Mouse (Mus musculus) limb, embryonic 14.5 days (tissue): ENCODE results near the gene Tdrd3. TPM values are rescaled to one million over a fixed set of nuclear protein-coding genes. Genes with fewer than 3 reads are reported as not detected.
A peak's percentile ranks its signal among the peaks of the same experiment; 100 is the strongest.

ENCODE experiments used
- ATAC-seq: fragments of 200-750 bp; cut with Nextera tagmentation; 2 replicates; pipeline ENCODE4 v1.8.0; 2017; ENCODE audit warnings: low read depth, moderate number of reproducible peaks, moderate TSS enrichment; ENCODE audit not compliant: low FRiP score
- DNase-seq: peaks from one replicate; pipeline ENCODE4 v3.0.0-alpha.2; 2015; ENCODE audit warnings: low spot score
- H3K27ac ChIP-seq: fragments of 300-500 bp; sonication (generic); replicated peaks from 2 replicates; pipeline ENCODE4 v1.5.1; 2014; ENCODE audit warnings: low read depth, mild to moderate bottlenecking, low read length, moderate library complexity, mixed read lengths
- H3K27me3 ChIP-seq: fragments of 300-500 bp; sonication (generic); 2 replicates; pipeline ENCODE4 v1.6.1; 2014; ENCODE audit warnings: low read length, mixed read lengths; ENCODE audit not compliant: control insufficient read depth, insufficient read depth
- H3K36me3 ChIP-seq: fragments of 300-500 bp; sonication (generic); 2 replicates; pipeline ENCODE4 v1.6.1; 2014; ENCODE audit warnings: mild to moderate bottlenecking, low read length, moderate library complexity, mixed read lengths; ENCODE audit not compliant: control insufficient read depth, insufficient read depth
- H3K4me1 ChIP-seq: fragments of 300-500 bp; sonication (generic); 2 replicates; pipeline ENCODE4 v1.6.1; 2014; ENCODE audit warnings: antibody characterized with exemption, low read length, mixed read lengths; ENCODE audit not compliant: control insufficient read depth, insufficient read depth
- H3K4me2 ChIP-seq: fragments of 300-500 bp; sonication (generic); replicated peaks from 2 replicates; pipeline ENCODE4 v1.6.1; 2014; ENCODE audit warnings: low read depth, mild to moderate bottlenecking, low read length, moderate library complexity; ENCODE audit not compliant: severe bottlenecking
- H3K4me3 ChIP-seq: fragments of 300-500 bp; sonication (generic); replicated peaks from 2 replicates; pipeline ENCODE4 v1.5.1; 2014; ENCODE audit warnings: low read length
- H3K9ac ChIP-seq: fragments of 300-500 bp; sonication (generic); 2 replicates; pipeline ENCODE4 v1.6.1; 2014; ENCODE audit warnings: mild to moderate bottlenecking, low read depth, low read length, moderate library complexity; ENCODE audit not compliant: severe bottlenecking
- H3K9me3 ChIP-seq: fragments of 300-500 bp; sonication (generic); 2 replicates; pipeline ENCODE4 v1.6.1; 2016; ENCODE audit warnings: low read length; ENCODE audit not compliant: control insufficient read depth
- POLR2A ChIP-seq: fragments of 200-500 bp; IDR thresholded peaks from 2 replicates; pipeline ENCODE4 v1.8.0; 2012; ENCODE audit warnings: inconsistent platforms, mild to moderate bottlenecking, moderate library complexity, borderline replicate concordance; ENCODE audit not compliant: insufficient read depth, insufficient read length; ENCODE audit errors: extremely low read depth
- WGBS: fragments of 180-500 bp; shearing (Covaris S2); extraction: QIAGEN DNeasy Blood & Tissue Kit; methylation state at CpG from one replicate; pipeline ENCODE4 v1.1.7; 2014; 5-methylcytosine and 5-hydroxymethylcytosine counted together
- polyA plus RNA-seq, 2 experiments: library from polyadenylated mRNA; depleted of rRNA in 1 of 2; stranded (reverse) in 1 of 2; unstranded in 1 of 2; fragments of >200 nt; fragmentation: Nextera tagmentation in 1 of 2; extraction: Ambion mirVana in 1 of 2; gene quantifications; 2 replicates each; pipeline versions ENCODE4 v1.2.1 to v1.2.3; 2012 to 2014

Tdrd3 gene
- polyA plus RNA-seq, 2 experiments = 37.3 to 39.1 TPM

DNA sequence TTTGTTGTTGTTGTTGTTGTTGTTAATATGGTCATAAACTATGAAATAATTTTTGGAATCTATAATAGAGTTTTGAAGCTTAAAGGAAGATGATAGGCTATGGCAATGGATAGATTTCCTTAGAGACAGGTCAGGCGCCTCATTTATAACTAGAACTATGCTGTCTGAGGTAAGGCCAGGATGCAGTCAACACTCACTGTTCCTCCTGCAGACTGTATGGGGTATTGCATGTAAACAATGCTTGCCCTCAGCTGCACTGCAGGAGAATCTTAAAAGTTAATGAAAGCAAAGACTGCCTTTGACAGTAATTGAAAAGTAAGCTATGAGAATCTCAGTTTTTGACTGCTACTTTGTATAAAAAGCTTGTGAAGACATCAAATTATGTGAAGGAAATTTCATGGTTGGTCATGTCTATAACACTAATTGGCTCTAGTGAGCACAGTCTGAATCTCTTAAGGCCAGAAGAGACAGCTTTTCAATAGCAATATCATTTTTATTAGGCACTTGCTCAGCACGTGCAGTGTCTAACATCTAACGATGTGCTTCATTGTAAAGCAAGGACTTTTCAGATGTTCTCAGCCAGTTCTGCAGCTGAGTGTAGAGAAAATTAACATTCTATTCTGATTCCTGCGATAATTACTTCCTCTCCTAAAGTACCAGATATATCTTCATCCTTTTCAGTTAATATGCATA is 120.8 kb downstream of the Tdrd3 start:
- no peak overlapping the region for H3K4me2 ChIP-seq
- no peak for DNase-seq
- H3K36me3 ChIP-seq = peaks cover 6% of the 10 kb centered on the region
- no peak overlapping the region for H3K27ac ChIP-seq
- no peak for TF ChIP-seq POLR2A
- ATAC-seq = no peak
- H3K4me1 ChIP-seq = no peaks in the 10 kb centered on the region
- WGBS = 67% methylated on average over 4 of the region's 4 CpGs
- H3K9ac ChIP-seq = no peak overlapping the region
- H3K27me3 ChIP-seq = no peaks in the 10 kb centered on the region
- H3K9me3 ChIP-seq = no peaks in the 10 kb centered on the region
- H3K4me3 ChIP-seq = no peak overlapping the region

- WGBS = 87% methylated on average over 6 of the region's 6 CpGs
- DNase-seq = no peak
- Histone ChIP-seq H3K9ac (no peak overlapping the region), H3K27ac (no peak overlapping the region), H3K36me3 (peaks cover 9% of the 10 kb centered on the region), H3K4me3 (no peak overlapping the region), H3K27me3 (no peaks in the 10 kb centered on the region), H3K4me1 (no peaks in the 10 kb centered on the region), H3K4me2 (no peak overlapping the region), H3K9me3 (no peaks in the 10 kb centered on the region)
- ATAC-seq = no peak
- TF ChIP-seq POLR2A = no peak
Measured at GRCm38 (mm10) chr14:87549986-87550385, 133.5 kb downstream of the Tdrd3 start.

- Histone ChIP-seq H3K9ac (no peak overlapping the region), H3K4me1 (no peaks in the 10 kb centered on the region), H3K4me3 (no peak overlapping the region), H3K4me2 (no peak overlapping the region), H3K36me3 (no peaks in the 10 kb centered on the region), H3K9me3 (no peaks in the 10 kb centered on the region), H3K27me3 (no peaks in the 10 kb centered on the region), H3K27ac (no peak overlapping the region)
- no peak for DNase-seq
- 72% methylated on average over 3 of the region's 3 CpGs for WGBS
- TF ChIP-seq POLR2A = no peak
- no peak for ATAC-seq
Measured at GRCm38 (mm10) chr14:87552211-87552610, 135.8 kb downstream of the Tdrd3 start.

DNA sequence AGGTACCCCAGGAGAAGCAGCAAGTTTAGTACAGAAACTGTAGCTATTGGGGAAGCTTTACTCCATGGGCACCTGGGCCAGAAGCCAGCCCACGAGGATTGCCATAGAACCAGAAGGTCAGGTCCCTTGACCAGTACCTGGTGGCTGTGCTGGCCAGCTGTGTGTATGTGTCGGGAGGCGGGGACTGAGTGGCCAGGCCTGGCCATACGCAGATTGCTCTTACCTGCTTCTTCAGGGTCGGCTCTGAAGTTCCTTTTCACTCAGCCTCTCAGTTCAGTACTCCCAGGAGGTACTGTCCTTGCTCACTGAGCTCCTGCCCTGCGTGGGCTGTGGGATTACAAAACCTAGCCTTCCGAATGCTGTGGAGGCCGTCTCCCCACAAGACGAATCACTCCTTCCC is 147.4 kb downstream of the Tdrd3 start:
- Histone ChIP-seq H3K9ac (no peak overlapping the region), H3K36me3 (no peaks in the 10 kb centered on the region), H3K4me3 (no peak overlapping the region), H3K27me3 (no peaks in the 10 kb centered on the region), H3K4me1 (peaks cover 8% of the 10 kb centered on the region; the same call in 1 of the 2 replicates), H3K4me2 (no peak overlapping the region), H3K27ac (no peak overlapping the region), H3K9me3 (no peaks in the 10 kb centered on the region)
- ATAC-seq (no peak), DNase-seq (no peak)
- WGBS = 50% methylated on average over 9 of the region's 9 CpGs
- no peak for TF ChIP-seq POLR2A

DNA sequence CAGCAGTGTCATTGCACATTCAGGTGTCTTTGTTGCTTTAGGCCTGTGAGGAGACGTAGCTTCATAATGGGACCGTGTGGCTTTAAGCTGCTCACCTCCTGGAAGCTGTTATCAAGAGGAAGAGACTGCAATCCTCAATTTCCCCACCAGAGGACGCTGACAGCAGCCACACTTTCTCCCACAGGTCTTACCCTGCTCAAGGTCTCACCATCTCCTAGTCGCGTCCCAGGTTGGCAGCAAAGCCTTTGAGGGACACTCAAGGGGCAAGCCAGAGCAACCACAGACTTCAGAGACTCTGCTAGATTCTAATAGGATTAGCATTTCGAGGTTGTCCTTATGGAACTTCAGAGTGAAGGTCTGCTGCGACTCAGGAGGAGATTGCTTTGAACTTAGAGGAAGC is 149.8 kb downstream of the Tdrd3 start:
- DNase-seq = peak; percentile 13
- no peak for ATAC-seq
- Histone ChIP-seq H3K4me1 (peaks cover 11% of the 10 kb centered on the region; the same call in 1 of the 2 replicates), H3K9me3 (no peaks in the 10 kb centered on the region), H3K27ac (no peak overlapping the region), H3K36me3 (no peaks in the 10 kb centered on the region), H3K27me3 (no peaks in the 10 kb centered on the region), H3K4me3 (no peak overlapping the region), H3K4me2 (no peak overlapping the region), H3K9ac (no peak overlapping the region)
- TF ChIP-seq POLR2A = no peak
- WGBS = 27% methylated on average over 7 of the region's 7 CpGs
